12 mouse cellular contexts compared by ENCODE assay signal in genomic region chr1:73758110-73759061, GRCm38 (mm10).
DNase-seq lines count a peak whose midpoint lies in the region; ATAC-seq lines count a peak whose summit lies in the region.
"Had no signal": no experiment of that assay in that cellular context is flagged by ENCODE, and none has a peak within 500 bp of the region (broad histone marks: within the 10 kb centered on the region; RNA-seq: fewer than 3 reads in every experiment).

No protein-coding gene starts in this region.

- no peak overlapping the region for H3K4me2 ChIP-seq in hindbrain, embryonic 15.5 days
- H3K4me2 ChIP-seq in neural tube, embryonic 11.5 days (ENCODE audit: low read depth), result no peak overlapping the region
- H3K4me2 ChIP-seq in heart, embryonic 12.5 days, result no peak overlapping the region
- H3K4me2 ChIP-seq: kidney, embryonic 15.5 days had no signal

- ATAC-seq in hindbrain, embryonic 15.5 days (ENCODE audit: low FRiP score, low read depth), result peak; percentile 56; the same call in 1 of the 2 replicates
- peak; percentile 38; the same call in 1 of the 2 replicates for ATAC-seq in neural tube, embryonic 11.5 days (ENCODE audit: insufficient read depth, low FRiP score, low TSS enrichment)
- ATAC-seq in activated CD4-positive, CD25-positive, alpha-beta regulatory T cell, adult 4 months, result no peak
- no peak for ATAC-seq in heart, embryonic 12.5 days (ENCODE audit: insufficient number of reproducible peaks, low FRiP score)

- no peak overlapping the region for H3K9ac ChIP-seq in hindbrain, embryonic 15.5 days
- no peak overlapping the region for H3K9ac ChIP-seq in neural tube, embryonic 11.5 days (ENCODE audit: low read length)
- H3K9ac ChIP-seq in heart, embryonic 12.5 days, result no peak overlapping the region
- H3K9ac ChIP-seq: kidney, embryonic 15.5 days had no signal

- 28% methylated on average over 11 of the region's 11 CpGs for WGBS in hindbrain, embryonic 15.5 days
- WGBS in neural tube, embryonic 11.5 days, result 33% methylated on average over 11 of the region's 11 CpGs
- WGBS in heart, embryonic 12.5 days, result 50% methylated on average over 11 of the region's 11 CpGs

- no peaks in the 10 kb centered on the region for H3K36me3 ChIP-seq in hindbrain, embryonic 15.5 days
- no peaks in the 10 kb centered on the region for H3K36me3 ChIP-seq in neural tube, embryonic 11.5 days (ENCODE audit: control insufficient read depth, insufficient read depth, low read length)
- H3K36me3 ChIP-seq in heart, embryonic 12.5 days, result no peaks in the 10 kb centered on the region
- H3K36me3 ChIP-seq: heart, embryonic 10.5 days; kidney, embryonic 15.5 days had no signal

- intact Hi-C loops in left cerebral cortex, postnatal 10 days (cut with DNase I), result no loop called here

- 0 out of 2 replicates have a peak, but pooled peaks cover 4% of the 10 kb centered on the region for H3K4me1 ChIP-seq in hindbrain, embryonic 15.5 days (replicated peaks)
- peaks cover 7% of the 10 kb centered on the region; the same call in 1 of the 2 replicates for H3K4me1 ChIP-seq in neural tube, embryonic 11.5 days (ENCODE audit: control insufficient read depth, insufficient read depth, low read length)
- H3K4me1 ChIP-seq in heart, embryonic 12.5 days (replicated peaks), result no peaks in the 10 kb centered on the region

- H3K4me3 ChIP-seq in hindbrain, embryonic 15.5 days, result no peak overlapping the region
- no peak overlapping the region for H3K4me3 ChIP-seq in neural tube, embryonic 11.5 days (ENCODE audit: low read depth, low read length)
- no peak overlapping the region for H3K4me3 ChIP-seq in heart, embryonic 12.5 days
- H3K4me3 ChIP-seq: heart, embryonic 10.5 days; kidney, embryonic 15.5 days had no signal

- no peak overlapping the region for H3K27ac ChIP-seq in hindbrain, embryonic 15.5 days (replicated peaks)
- no peak overlapping the region for H3K27ac ChIP-seq in neural tube, embryonic 11.5 days (ENCODE audit: low read depth, low read length)
- H3K27ac ChIP-seq in heart, embryonic 12.5 days (ENCODE audit: poor library complexity, severe bottlenecking), result no peak overlapping the region
- H3K27ac ChIP-seq: heart, embryonic 10.5 days; kidney, embryonic 15.5 days had no signal

- H3K9me3 ChIP-seq in hindbrain, embryonic 15.5 days, result no peaks in the 10 kb centered on the region
- no peaks in the 10 kb centered on the region for H3K9me3 ChIP-seq in neural tube, embryonic 11.5 days (ENCODE audit: control insufficient read depth, low read length)
- H3K9me3 ChIP-seq in heart, embryonic 12.5 days (replicated peaks), result no peaks in the 10 kb centered on the region
- H3K9me3 ChIP-seq: heart, embryonic 10.5 days; kidney, embryonic 15.5 days had no signal

- peak; percentile 66 to 76 for DNase-seq in cerebellum, postnatal 10 days
- DNase-seq in cerebellum, adult 8-10 months, result no peak
- DNase-seq in fibroblast of lung, adult 2 months (ENCODE audit: low read depth), result peak; percentile 32
- DNase-seq in neural tube, embryonic 11.5 days (ENCODE audit: low spot score), result peak; percentile 62
- DNase-seq in left cerebral cortex, postnatal 10 days (ENCODE audit: extremely low spot score in 1 of 2, low spot score in 2 of 2), result no peak
- DNase-seq: cerebellum, adult 11 months; lung, adult 18-20 months had no signal

- H3K27me3 ChIP-seq in hindbrain, embryonic 15.5 days, result no peaks in the 10 kb centered on the region
- no peaks in the 10 kb centered on the region for H3K27me3 ChIP-seq in neural tube, embryonic 11.5 days (ENCODE audit: control insufficient read depth, insufficient read depth, low read length)
- no peaks in the 10 kb centered on the region for H3K27me3 ChIP-seq in heart, embryonic 12.5 days (replicated peaks)
- H3K27me3 ChIP-seq: kidney, embryonic 15.5 days had no signal

Comparison
In these comparisons a context has a peak if more than half of its experiments do, and no peak if none do; other contexts are left out.
1. DNase-seq: peak in cerebellum, postnatal 10 days (2 of 2), fibroblast of lung, adult 2 months (single experiment) and neural tube, embryonic 11.5 days (single experiment); none in cerebellum, adult 8-10 months (single experiment) and left cerebral cortex, postnatal 10 days (0 of 2).
2. ATAC-seq: peak in hindbrain, embryonic 15.5 days (single experiment) and neural tube, embryonic 11.5 days (single experiment); none in activated CD4-positive, CD25-positive, alpha-beta regulatory T cell, adult 4 months (single experiment) and heart, embryonic 12.5 days (single experiment).